Mouse (Mus musculus) cerebellum, adult 2 months (tissue): ENCODE measurements around the gene Raet1e. TPM values are rescaled to one million over a fixed set of nuclear protein-coding genes. Genes with fewer than 3 reads are reported as not detected.
"Not testable (repeated sequence)": the region's sequence is repeated elsewhere in the genome, so short reads cannot be mapped to it uniquely, and the experiment has no call there.

Experiments used
- DNase-seq, 2 experiments: peaks; one replicate each; pipeline ENCODE4 v3.0.0; 2021
- H3K27ac ChIP-seq: fragments of 200-500 bp; 2 replicates; pipeline ENCODE4 v1.5.1; 2012; ENCODE audit warnings: low read length, control low read depth, inconsistent platforms; ENCODE audit not compliant: insufficient read depth
- H3K27me3 ChIP-seq: fragments of 200-500 bp; 2 replicates; pipeline ENCODE4 v1.6.1; 2012; ENCODE audit warnings: inconsistent platforms, mild to moderate bottlenecking, low read length, moderate library complexity; ENCODE audit not compliant: control insufficient read depth, insufficient read depth
- H3K4me1 ChIP-seq: fragments of 200-500 bp; 2 replicates; pipeline ENCODE4 v1.6.1; 2011; ENCODE audit warnings: low read length; ENCODE audit not compliant: control insufficient read depth, insufficient read depth
- H3K4me3 ChIP-seq: fragments of 200-500 bp; replicated peaks from 2 replicates; pipeline ENCODE3; 2011; ENCODE audit warnings: mild to moderate bottlenecking, low read depth, low read length, control low read depth; ENCODE audit not compliant: insufficient read depth
- CTCF ChIP-seq: fragments of 200-500 bp; IDR thresholded peaks from 2 replicates; pipeline ENCODE4 v1.5.1; 2011; ENCODE audit warnings: low read depth, mild to moderate bottlenecking, control low read depth, low read length, moderate library complexity, borderline replicate concordance; ENCODE audit not compliant: insufficient read depth
- POLR2A ChIP-seq: fragments of 200-500 bp; IDR thresholded peaks from 2 replicates; pipeline ENCODE4 v1.6.1; 2011; ENCODE audit warnings: low read length, control low read depth, borderline replicate concordance; ENCODE audit not compliant: insufficient read depth
- WGBS: fragments of 180-500 bp; shearing (Covaris S2); methylation state at CpG from one replicate; pipeline ENCODE4 v1.1.7; 2018; 5-methylcytosine and 5-hydroxymethylcytosine counted together
- polyA plus RNA-seq: library from polyadenylated mRNA; depleted of rRNA; stranded (reverse); fragments of >200 nt; gene quantifications from 2 replicates; pipeline ENCODE4 v1.2.3, GENCODE M21; 2012

The Raet1e gene
- polyA plus RNA-seq, 1 experiment: not detected

- H3K4me1 ChIP-seq: no peaks in the 10 kb centered on the region
- H3K27ac ChIP-seq: no peak overlapping the region
- WGBS: under 1% methylated on average over 41 of the region's 41 CpGs
- no peak for DNase-seq
- H3K27me3 ChIP-seq: no peaks in the 10 kb centered on the region; the same call in 1 of the 2 replicates
- H3K4me3 ChIP-seq: no peak overlapping the region
- TF ChIP-seq POLR2A (no peak), CTCF (no peak)
Observed at GRCm38 (mm10) chr10:22273684-22274305, 115.4 kb downstream of the Raet1e start.

- Histone ChIP-seq H3K4me1 (no peaks in the 10 kb centered on the region), H3K27me3 (no peaks in the 10 kb centered on the region; the same call in 1 of the 2 replicates), H3K4me3 (no peak overlapping the region), H3K27ac (no peak overlapping the region)
- TF ChIP-seq CTCF (no peak), POLR2A (no peak)
- no peak for DNase-seq
- WGBS: 19% methylated on average over 19 of the region's 19 CpGs
Observed at GRCm38 (mm10) chr10:22274445-22275057, 116.2 kb downstream of the Raet1e start.

- not testable (repeated sequence) for H3K27me3 ChIP-seq, H3K4me1 ChIP-seq, H3K4me3 ChIP-seq, DNase-seq, H3K27ac ChIP-seq
- WGBS: 92% methylated on average over 2 of the region's 2 CpGs
Observed at GRCm38 (mm10) chr10:22278468-22278867, 120.1 kb downstream of the Raet1e start.

- H3K27ac ChIP-seq: no peak overlapping the region
- TF ChIP-seq CTCF (no peak), POLR2A (no peak)
- H3K4me1 ChIP-seq: no peaks in the 10 kb centered on the region
- H3K4me3 ChIP-seq: no peak overlapping the region
- no peaks in the 10 kb centered on the region for H3K27me3 ChIP-seq
- no peak for DNase-seq
- WGBS: 60% methylated on average over 6 of the region's 6 CpGs
Observed at GRCm38 (mm10) chr10:22282816-22283215, 124.4 kb downstream of the Raet1e start.

GRCm38 (mm10) chr10:22295676-22296075 is 137.3 kb downstream of the Raet1e start:
- TF ChIP-seq CTCF: no peak
- no peak for TF ChIP-seq POLR2A
- Histone ChIP-seq H3K4me3 (no peak overlapping the region), H3K4me1 (no peaks in the 10 kb centered on the region), H3K27ac (no peak overlapping the region), H3K27me3 (no peaks in the 10 kb centered on the region)
- 17% methylated on average over 1 of the region's 1 CpGs for WGBS
- no peak for DNase-seq

GRCm38 (mm10) chr10:22297033-22297762 is 138.8 kb downstream of the Raet1e start:
- TF ChIP-seq CTCF (no peak), POLR2A (no peak)
- H3K4me3 ChIP-seq: no peak overlapping the region
- no peak overlapping the region for H3K27ac ChIP-seq
- no peaks in the 10 kb centered on the region for H3K4me1 ChIP-seq
- DNase-seq: no peak
- H3K27me3 ChIP-seq: no peaks in the 10 kb centered on the region
- 80% methylated on average over 5 of the region's 5 CpGs for WGBS

GRCm38 (mm10) chr10:22297766-22298461 is 139.5 kb downstream of the Raet1e start:
- DNase-seq: no peak
- no peaks in the 10 kb centered on the region for H3K27me3 ChIP-seq
- no peak overlapping the region for H3K4me3 ChIP-seq
- TF ChIP-seq CTCF (no peak), POLR2A (no peak)
- H3K4me1 ChIP-seq: no peaks in the 10 kb centered on the region
- no peak overlapping the region for H3K27ac ChIP-seq
- 72% methylated on average over 8 of the region's 8 CpGs for WGBS

- no peak for TF ChIP-seq CTCF
- no peak for TF ChIP-seq POLR2A
- Histone ChIP-seq H3K4me1 (no peaks in the 10 kb centered on the region), H3K27me3 (no peaks in the 10 kb centered on the region), H3K4me3 (no peak overlapping the region), H3K27ac (no peak overlapping the region)
- DNase-seq: no peak
- 94% methylated on average over 2 of the region's 2 CpGs for WGBS
Observed at GRCm38 (mm10) chr10:22299324-22299723, 141.0 kb downstream of the Raet1e start.
